Mouse (Mus musculus) stomach, postnatal 0 days (tissue): ENCODE data around the gene Lap3. TPM values are rescaled to one million over a fixed set of nuclear protein-coding genes. Genes with fewer than 3 reads are reported as not detected.

Experiments
- ATAC-seq: fragments of 200-750 bp; cut with Nextera tagmentation; 2 replicates; pipeline ENCODE4 v1.8.0; 2017; ENCODE audit not compliant: low FRiP score, low TSS enrichment
- DNase-seq: peaks from one replicate; pipeline ENCODE4 v3.0.0-alpha.2; 2016; ENCODE audit warnings: low spot score
- H3K27ac ChIP-seq: fragments of 300-500 bp; sonication (generic); replicated peaks from 2 replicates; pipeline ENCODE4 v1.5.1; 2014; ENCODE audit warnings: mild to moderate bottlenecking, control low read depth
- H3K27me3 ChIP-seq: fragments of 300-500 bp; sonication (generic); 2 replicates; pipeline ENCODE4 v1.6.1; 2014; ENCODE audit warnings: low read length; ENCODE audit not compliant: control insufficient read depth, insufficient read depth
- H3K36me3 ChIP-seq: fragments of 300-500 bp; sonication (generic); 2 replicates; pipeline ENCODE4 v1.6.1; 2014; ENCODE audit warnings: low read length, mixed read lengths; ENCODE audit not compliant: control insufficient read depth, insufficient read depth
- H3K4me1 ChIP-seq: fragments of 300-500 bp; sonication (generic); replicated peaks from 2 replicates; pipeline ENCODE4 v1.6.1; 2014; ENCODE audit warnings: antibody characterized with exemption; ENCODE audit not compliant: control insufficient read depth, insufficient read depth
- H3K4me2 ChIP-seq: fragments of 300-500 bp; sonication (generic); replicated peaks from 2 replicates; pipeline ENCODE4 v1.6.1; 2014; ENCODE audit warnings: low read depth, mild to moderate bottlenecking, control low read depth, moderate library complexity
- H3K4me3 ChIP-seq: fragments of 300-500 bp; sonication (generic); 2 replicates; pipeline ENCODE4 v1.5.1; 2014; ENCODE audit warnings: low read depth, low read length, control low read depth
- H3K9ac ChIP-seq: fragments of 300-500 bp; sonication (generic); 2 replicates; pipeline ENCODE4 v1.6.1; 2014; ENCODE audit warnings: mild to moderate bottlenecking, low read length, control low read depth, mixed read lengths
- H3K9me3 ChIP-seq: fragments of 300-500 bp; sonication (generic); 2 replicates; pipeline ENCODE4 v1.6.1; 2016; ENCODE audit warnings: low read length; ENCODE audit not compliant: control insufficient read depth
- CTCF ChIP-seq: IDR thresholded peaks from 2 replicates; pipeline ENCODE4 v1.5.1; 2016; ENCODE audit warnings: antibody characterized with exemption, low read depth, mild to moderate bottlenecking, moderate library complexity
- EP300 ChIP-seq: optimal IDR thresholded peaks from 2 replicates; pipeline ENCODE3; 2016; ENCODE audit warnings: antibody characterized with exemption
- WGBS: fragments of 180-500 bp; shearing (Covaris S2); extraction: QIAGEN DNeasy Blood & Tissue Kit; methylation state at CpG from one replicate; pipeline ENCODE4 v1.1.7; 2014; 5-methylcytosine and 5-hydroxymethylcytosine counted together
- polyA plus RNA-seq: library from polyadenylated mRNA; unstranded; fragments of >200 nt; fragmentation: Nextera tagmentation; extraction: Ambion mirVana; gene quantifications from 2 replicates; pipeline ENCODE4 v1.2.1, GENCODE M21; 2015

Lap3 gene
- polyA plus RNA-seq, 1 experiment from 2014 or later: 63.2 TPM

DNA sequence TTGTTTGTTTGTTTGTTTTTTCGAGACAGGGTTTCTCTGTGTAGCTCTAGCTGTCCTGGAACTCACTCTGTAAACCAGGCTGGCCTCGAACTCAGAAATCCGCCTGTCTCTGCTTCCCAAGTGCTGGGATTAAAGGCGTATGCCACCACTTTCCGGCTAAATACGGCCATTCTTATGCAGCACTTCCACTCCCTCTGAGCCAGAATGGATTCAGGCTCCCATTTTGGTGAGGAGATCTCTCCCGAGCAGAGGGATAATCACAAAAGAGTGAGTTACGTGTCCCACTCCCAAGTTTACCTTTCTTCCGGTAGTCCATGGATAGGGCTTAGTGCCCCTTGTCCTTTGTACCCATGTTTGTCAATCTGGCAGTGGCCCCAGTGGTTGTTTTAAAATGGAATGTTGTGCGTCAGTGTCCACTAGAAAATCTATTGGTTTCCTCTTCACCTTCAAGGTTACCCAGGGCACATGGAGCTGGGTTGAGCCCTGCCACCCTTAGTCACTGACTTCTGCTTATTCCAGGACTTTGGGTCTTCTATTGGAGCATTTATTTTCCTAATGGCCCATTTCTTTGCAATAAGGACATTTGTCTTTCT, 22.1 kb downstream of the Lap3 start:
- H3K4me2 ChIP-seq: no peak overlapping the region
- DNase-seq (no peak), ATAC-seq (no peak)
- TF ChIP-seq CTCF (no peak), EP300 (no peak)
- H3K27me3 ChIP-seq: no peaks in the 10 kb centered on the region
- no peaks in the 10 kb centered on the region for H3K9me3 ChIP-seq
- H3K4me1 ChIP-seq: no peaks in the 10 kb centered on the region
- no peak overlapping the region for H3K27ac ChIP-seq
- peaks cover 11% of the 10 kb centered on the region for H3K36me3 ChIP-seq
- no peak overlapping the region for H3K9ac ChIP-seq
- no peak overlapping the region for H3K4me3 ChIP-seq
- 91% methylated on average over 10 of the region's 10 CpGs for WGBS

DNA sequence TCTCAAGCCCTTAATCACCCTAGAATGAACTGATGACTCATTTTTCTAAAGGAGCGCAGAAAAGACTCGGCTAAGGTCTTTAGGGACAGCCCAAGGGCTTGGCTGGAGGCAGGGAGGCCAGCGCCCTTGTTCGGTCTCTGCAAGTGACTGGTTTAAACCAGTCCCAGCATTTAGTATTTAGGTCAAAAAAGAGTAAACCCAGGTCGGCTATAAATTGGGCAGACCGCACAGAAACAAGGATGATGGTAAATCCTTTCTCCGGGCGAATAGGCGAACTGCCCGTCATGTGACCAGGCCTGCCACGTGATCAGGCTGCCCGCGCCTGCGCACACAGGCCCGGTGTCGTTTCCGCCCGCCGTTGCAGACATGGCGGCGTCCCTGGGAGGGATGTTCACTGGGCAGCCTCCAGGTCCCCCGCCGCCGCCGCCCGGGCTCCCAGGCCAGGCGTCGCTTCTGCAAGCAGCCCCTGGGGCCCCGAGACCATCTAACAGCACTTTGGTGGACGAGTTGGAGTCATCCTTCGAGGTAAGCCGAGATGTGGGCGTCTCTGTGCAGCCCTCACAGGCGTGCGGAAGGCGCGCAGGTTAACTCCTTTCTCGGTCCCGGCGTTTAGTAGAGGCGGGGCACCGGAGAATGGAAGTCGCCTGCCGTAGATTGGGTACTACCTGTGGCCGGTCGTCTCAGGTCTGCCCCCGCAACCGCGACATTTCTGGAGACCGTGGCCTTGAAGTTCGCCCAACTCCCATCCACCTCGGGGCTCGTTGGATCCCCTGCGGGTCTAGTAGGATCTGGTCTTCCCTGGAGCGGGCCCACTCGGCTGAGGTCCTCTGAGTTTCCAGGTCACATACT, 27.0 kb downstream of the Lap3 start, which contains the start of gene Med28:
Med28 (plus strand) TSS at position 270 of the 849 bp plus-strand sequence.
- Histone ChIP-seq H3K4me3 (peak within 1 kb of the TSS; percentile 98), H3K4me2 (peak within 1 kb of the TSS; percentile 78), H3K36me3 (no peaks in the 10 kb centered on the region; the same call in 1 of the 2 replicates), H3K9ac (peak within 1 kb of the TSS; percentile 87), H3K9me3 (no peaks in the 10 kb centered on the region), H3K27me3 (no peaks in the 10 kb centered on the region), H3K27ac (peak within 1 kb of the TSS; percentile 59; the same call in 1 of the 2 replicates), H3K4me1 (no peaks in the 10 kb centered on the region; the same call in 1 of the 2 replicates)
- DNase-seq (peak; percentile 96), ATAC-seq (peak; percentile 95)
- no peak for TF ChIP-seq CTCF
- TF ChIP-seq EP300: no peak
- under 1% methylated on average over 56 of the region's 56 CpGs for WGBS

GRCm38 (mm10) chr5:45520809-45521110, 27.6 kb downstream of the Lap3 start:
- Histone ChIP-seq H3K9ac (peak overlapping the region; percentile 87), H3K36me3 (peaks cover 3% of the 10 kb centered on the region; the same call in 1 of the 2 replicates), H3K4me1 (no peaks in the 10 kb centered on the region; the same call in 1 of the 2 replicates), H3K4me3 (peak overlapping the region; percentile 98), H3K9me3 (no peaks in the 10 kb centered on the region), H3K27me3 (no peaks in the 10 kb centered on the region), H3K4me2 (peak overlapping the region; percentile 78), H3K27ac (0 out of 2 replicates have a peak overlapping the region, but pooled peaks have one; percentile 59)
- ATAC-seq (no peak), DNase-seq (no peak)
- WGBS: 3% methylated on average over 5 of the region's 5 CpGs
- no peak for TF ChIP-seq CTCF
- no peak for TF ChIP-seq EP300

GRCm38 (mm10) chr5:45521601-45522000, 28.4 kb downstream of the Lap3 start:
- Histone ChIP-seq H3K4me2 (peak overlapping the region; percentile 78), H3K27me3 (no peaks in the 10 kb centered on the region), H3K36me3 (peaks cover 6% of the 10 kb centered on the region; the same call in 1 of the 2 replicates), H3K27ac (no peak overlapping the region), H3K9ac (no peak overlapping the region), H3K9me3 (no peaks in the 10 kb centered on the region), H3K4me3 (no peak overlapping the region), H3K4me1 (no peaks in the 10 kb centered on the region; the same call in 1 of the 2 replicates)
- ATAC-seq (no peak), DNase-seq (no peak)
- 87% methylated on average over 6 of the region's 6 CpGs for whole genome bisulfite sequencing
- TF ChIP-seq CTCF (no peak), EP300 (no peak)

- Histone ChIP-seq H3K4me2 (no peak overlapping the region), H3K9ac (no peak overlapping the region), H3K4me3 (no peak overlapping the region), H3K27ac (no peak overlapping the region), H3K9me3 (no peaks in the 10 kb centered on the region), H3K27me3 (no peaks in the 10 kb centered on the region), H3K36me3 (peaks cover 16% of the 10 kb centered on the region; the same call in 1 of the 2 replicates), H3K4me1 (no peaks in the 10 kb centered on the region; the same call in 1 of the 2 replicates)
- 93% methylated on average over 10 of the region's 10 CpGs for WGBS
- no peak for TF ChIP-seq CTCF
- DNase-seq (no peak), ATAC-seq (no peak)
Observed at GRCm38 (mm10) chr5:45525101-45525500, 31.9 kb downstream of the Lap3 start.

- no peak overlapping the region for H3K27ac ChIP-seq
- peaks cover 19% of the 10 kb centered on the region; the same call in 1 of the 2 replicates for H3K36me3 ChIP-seq
- H3K9ac ChIP-seq: no peak overlapping the region
- H3K4me1 ChIP-seq: no peaks in the 10 kb centered on the region
- no peaks in the 10 kb centered on the region for H3K9me3 ChIP-seq
- no peaks in the 10 kb centered on the region for H3K27me3 ChIP-seq
- no peak overlapping the region for H3K4me3 ChIP-seq
- WGBS: 85% methylated on average over 4 of the region's 4 CpGs
- H3K4me2 ChIP-seq: no peak overlapping the region
- no peak for DNase-seq
- TF ChIP-seq CTCF: no peak
- no peak for TF ChIP-seq EP300
- ATAC-seq: no peak
Observed at GRCm38 (mm10) chr5:45526338-45526737, 33.2 kb downstream of the Lap3 start.
